In the genomic region with DNA sequence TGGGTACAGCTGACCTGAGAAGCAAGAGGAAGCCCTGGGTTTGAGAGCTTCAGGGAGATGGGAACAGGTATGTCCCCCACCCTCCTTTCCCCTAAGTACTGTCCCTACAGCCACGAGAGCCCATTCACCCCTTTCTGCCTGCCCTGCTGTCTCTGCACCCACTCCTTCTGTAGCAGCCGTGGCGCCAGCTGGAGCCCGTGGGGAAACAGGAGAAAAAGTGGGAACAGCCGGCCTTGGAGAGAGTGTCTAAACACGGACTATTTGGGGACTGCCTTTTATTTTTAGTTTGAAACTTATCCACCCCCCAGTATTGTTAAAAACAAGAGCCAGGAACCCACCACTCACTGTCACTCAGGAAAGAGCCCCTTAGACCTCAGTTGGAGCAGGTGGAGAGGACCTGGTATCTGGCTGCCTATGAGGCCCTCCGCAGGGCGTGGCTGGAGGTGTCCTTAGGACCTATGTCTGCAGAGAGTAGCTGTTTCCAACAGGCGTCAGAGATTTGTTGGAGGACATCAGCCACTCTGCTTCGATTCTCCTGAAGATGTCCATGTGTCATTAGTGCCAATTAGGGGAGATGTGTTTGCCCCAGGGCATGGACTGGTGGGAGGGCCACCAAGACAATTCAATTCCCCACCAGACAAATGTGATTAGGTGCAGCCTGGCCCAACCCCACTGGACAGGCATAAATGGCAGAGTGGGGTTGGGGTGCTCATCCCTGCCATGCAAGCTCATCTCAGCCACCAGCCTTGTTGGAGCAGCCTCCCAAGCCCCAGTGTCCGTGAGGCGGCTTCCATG, we compare ENCODE assay signal across 13 mouse cellular contexts. TPM values are rescaled to one million over a fixed set of nuclear protein-coding genes. Genes with fewer than 3 reads are reported as not detected.
DNase-seq lines count a peak whose midpoint lies in the region; TF ChIP-seq lines count a peak whose summit lies in the region.
"Had no signal": no experiment of that assay in that cellular context is flagged by ENCODE, and none has a peak within 500 bp of the region (broad histone marks: within the 10 kb centered on the region; RNA-seq: fewer than 3 reads in every experiment).

A gene (plus strand): TSS at position 438 of the 795 bp plus-strand sequence.

- DNase-seq in left cerebral cortex, adult 2 months (ENCODE audit: extremely low spot score in 1 of 2, low spot score in 2 of 2) = peak; percentile 45 to 73
- no peak for DNase-seq in left cerebral cortex, adult 11 months (ENCODE audit: low spot score)
- peak; percentile 43 to 79 for DNase-seq in frontal cortex, adult 2 months (ENCODE audit: extremely low spot score in 1 of 2, low spot score in 1 of 2)
- peak; percentile 72 to 80 for DNase-seq in left cerebral cortex, postnatal 14 days (ENCODE audit: low spot score in 2 of 2)
- no peak for DNase-seq in MN1 (ENCODE audit: low spot score)
- DNase-seq in thymus, adult 2 months = no peak
- no peak for DNase-seq in spleen, postnatal 14 days (ENCODE audit: low spot score in 2 of 2)
- DNase-seq: cerebellum, adult 11 months; lung, adult 2 months had no signal

- intact Hi-C loops in left cerebral cortex, adult 2 months (cut with DNase I) = loop anchor here (1.0 to 5.0 kb wide), 3 partner anchors 23 to 68 kb away; a partner anchor contains a TSS
- intact Hi-C loops in left cerebral cortex, postnatal 14 days (cut with DNase I) = loop anchor here (5.0 kb wide), 1 partner anchor 62 kb away; no protein-coding TSS in a partner anchor

- H3K27me3 ChIP-seq in thymus, adult 2 months (ENCODE audit: control insufficient read depth, insufficient read depth, low read length) = no peaks in the 10 kb centered on the region
- H3K27me3 ChIP-seq: embryonic facial prominence, embryonic 12.5 days; stomach, embryonic 15.5 days had no signal

- TF ChIP-seq CTCF in left cerebral cortex, adult 2 months (IDR thresholded peaks at IDR 0.05) = no peak
- TF ChIP-seq CTCF in thymus, adult 2 months (IDR thresholded peaks at IDR 0.05; ENCODE audit: borderline replicate concordance, control insufficient read depth, extremely low read depth, insufficient read depth, low read length, poor library complexity) = no peak

- peaks cover 29% of the 10 kb centered on the region for H3K4me1 ChIP-seq in thymus, adult 2 months (replicated peaks; ENCODE audit: control insufficient read depth, insufficient read depth, low read length)

- H3K4me3 ChIP-seq in left cerebral cortex, adult 2 months = no peak within 1 kb of the TSS
- no peak within 1 kb of the TSS for H3K4me3 ChIP-seq in thymus, adult 2 months (ENCODE audit: control insufficient read depth, insufficient read depth, low read length)
- H3K4me3 ChIP-seq: embryonic facial prominence, embryonic 12.5 days; heart, embryonic 12.5 days; megakaryocyte, embryonic 14.5 days; stomach, embryonic 15.5 days had no signal

- WGBS in thymus, adult 2 months = 96% methylated on average over 12 of the region's 12 CpGs

- no peak for TF ChIP-seq POLR2A in thymus, adult 2 months (IDR thresholded peaks at IDR 0.05; ENCODE audit: control insufficient read depth, extremely low read depth, insufficient read depth, low read length, poor library complexity)

- peak within 1 kb of the TSS; percentile 55 for H3K27ac ChIP-seq in left cerebral cortex, adult 2 months
- no peak within 1 kb of the TSS for H3K27ac ChIP-seq in thymus, adult 2 months (ENCODE audit: control insufficient read depth, insufficient read depth, low read length)
- H3K27ac ChIP-seq: embryonic facial prominence, embryonic 12.5 days; stomach, embryonic 15.5 days had no signal

- no peaks in the 10 kb centered on the region for H3K36me3 ChIP-seq in thymus, adult 2 months (ENCODE audit: control insufficient read depth, insufficient read depth, low read length)
- H3K36me3 ChIP-seq: embryonic facial prominence, embryonic 12.5 days; heart, embryonic 12.5 days; stomach, embryonic 15.5 days had no signal

RNA-seq across cellular contexts. Expression of the gene that starts here (rescaled TPM):
- under 1 TPM; 0.23 to 0.30 TPM for total RNA-seq in left cerebral cortex, adult 2 months (2021)
- polyA plus RNA-seq in frontal cortex, adult 2 months (2012; rRNA removed) = 0.40 and 0.50 TPM in 2 replicates
- 1 to 10 TPM; 1.3 to 1.8 TPM for total RNA-seq in left cerebral cortex, postnatal 14 days (2021)
- 0.41 and 0.69 TPM in 2 replicates for polyA plus RNA-seq in thymus, adult 2 months (2012; rRNA removed)

Comparison
In these comparisons a context has a peak if more than half of its experiments do, and no peak if none do; other contexts are left out.
1. DNase-seq: peak in left cerebral cortex, postnatal 14 days (2 of 2); none in left cerebral cortex, adult 11 months (single experiment), MN1 (single experiment), thymus, adult 2 months (single experiment) and spleen, postnatal 14 days (0 of 2).
2. Peak in DNase-seq and H3K27ac ChIP-seq in left cerebral cortex, adult 2 months; RNA of the gene not detected or under 1 TPM.
3. Peak in DNase-seq in frontal cortex, adult 2 months; RNA of the gene not detected or under 1 TPM.